Mouse (Mus musculus) testis, adult 2 months (tissue): ENCODE data around the gene Cachd1. TPM values are rescaled to one million over a fixed set of nuclear protein-coding genes. Genes with fewer than 3 reads are reported as not detected.

ENCODE experiments used
- H3K27ac ChIP-seq: fragments of 200-500 bp; 2 replicates; pipeline ENCODE4 v1.5.1; 2012; ENCODE audit warnings: low read depth, low read length; ENCODE audit not compliant: control insufficient read depth, insufficient read depth
- H3K27me3 ChIP-seq: fragments of 200-500 bp; 2 replicates; pipeline ENCODE4 v1.6.1; 2012; ENCODE audit warnings: mild to moderate bottlenecking, low read length, moderate library complexity; ENCODE audit not compliant: control insufficient read depth, insufficient read depth
- H3K36me3 ChIP-seq: fragments of 200-500 bp; 2 replicates; pipeline ENCODE4 v1.6.1; 2012; ENCODE audit warnings: mild to moderate bottlenecking, low read length; ENCODE audit not compliant: control insufficient read depth, insufficient read depth
- H3K4me1 ChIP-seq: fragments of 200-500 bp; 2 replicates; pipeline ENCODE4 v1.6.1; 2012; ENCODE audit warnings: low read length; ENCODE audit not compliant: control insufficient read depth, insufficient read depth
- H3K4me3 ChIP-seq: fragments of 200-500 bp; 2 replicates; pipeline ENCODE4 v1.5.1; 2012; ENCODE audit warnings: low read depth, mild to moderate bottlenecking, low read length, moderate library complexity, mixed read lengths; ENCODE audit not compliant: control insufficient read depth
- CTCF ChIP-seq: fragments of 200-500 bp; IDR thresholded peaks from 2 replicates; pipeline ENCODE4 v1.5.1; 2012; ENCODE audit warnings: low read depth, mild to moderate bottlenecking, inconsistent platforms, low read length, moderate library complexity; ENCODE audit not compliant: control insufficient read depth, insufficient read depth, insufficient replicate concordance
- POLR2A ChIP-seq: fragments of 200-500 bp; IDR thresholded peaks from 2 replicates; pipeline ENCODE4 v1.6.1; 2012; ENCODE audit warnings: low read depth, mild to moderate bottlenecking, inconsistent platforms, low read length, moderate library complexity; ENCODE audit not compliant: control insufficient read depth
- polyA plus RNA-seq: library from polyadenylated mRNA; depleted of rRNA; stranded (reverse); fragments of >200 nt; gene quantifications from 2 replicates; pipeline ENCODE4 v1.2.3, GENCODE M21; 2012

Cachd1 gene
- polyA plus RNA-seq, 1 experiment = 10.0 TPM

- H3K36me3 ChIP-seq = no peaks in the 10 kb centered on the region
- no peak overlapping the region for H3K4me3 ChIP-seq
- H3K27ac ChIP-seq = no peak overlapping the region
- H3K4me1 ChIP-seq = no peaks in the 10 kb centered on the region
- H3K27me3 ChIP-seq = no peaks in the 10 kb centered on the region
- no peak for TF ChIP-seq POLR2A
- no peak for TF ChIP-seq CTCF
These were observed 150.1 kb downstream of the Cachd1 start for GRCm38 (mm10) chr4:100926608-100927007.

GRCm38 (mm10) chr4:100927059-100927458, 150.6 kb downstream of the Cachd1 start:
- Histone ChIP-seq H3K27me3 (no peaks in the 10 kb centered on the region), H3K4me3 (no peak overlapping the region), H3K36me3 (no peaks in the 10 kb centered on the region), H3K27ac (no peak overlapping the region), H3K4me1 (no peaks in the 10 kb centered on the region)
- TF ChIP-seq POLR2A (no peak), CTCF (no peak)

- Histone ChIP-seq H3K27me3 (no peaks in the 10 kb centered on the region), H3K4me1 (no peaks in the 10 kb centered on the region), H3K36me3 (no peaks in the 10 kb centered on the region), H3K4me3 (no peak overlapping the region), H3K27ac (no peak overlapping the region)
- TF ChIP-seq POLR2A (no peak), CTCF (no peak)
These were observed 167.2 kb downstream of the Cachd1 start for GRCm38 (mm10) chr4:100943689-100944088.

- H3K27me3 ChIP-seq = no peaks in the 10 kb centered on the region
- no peak overlapping the region for H3K4me3 ChIP-seq
- no peaks in the 10 kb centered on the region for H3K4me1 ChIP-seq
- no peak overlapping the region for H3K27ac ChIP-seq
- H3K36me3 ChIP-seq = no peaks in the 10 kb centered on the region
- no peak for TF ChIP-seq POLR2A
These were observed 167.8 kb downstream of the Cachd1 start for GRCm38 (mm10) chr4:100944276-100944675.

GRCm38 (mm10) chr4:100945171-100945899, 168.9 kb downstream of the Cachd1 start:
- no peak overlapping the region for H3K27ac ChIP-seq
- TF ChIP-seq POLR2A = no peak
- no peak for TF ChIP-seq CTCF
- no peak overlapping the region for H3K4me3 ChIP-seq
- H3K36me3 ChIP-seq = no peaks in the 10 kb centered on the region
- no peaks in the 10 kb centered on the region for H3K4me1 ChIP-seq
- H3K27me3 ChIP-seq = no peaks in the 10 kb centered on the region

GRCm38 (mm10) chr4:100948494-100949425, 172.3 kb downstream of the Cachd1 start:
- H3K36me3 ChIP-seq = no peaks in the 10 kb centered on the region

GRCm38 (mm10) chr4:100950316-100950715, 173.8 kb downstream of the Cachd1 start:
- Histone ChIP-seq H3K4me3 (no peak overlapping the region), H3K27ac (no peak overlapping the region), H3K4me1 (no peaks in the 10 kb centered on the region), H3K27me3 (no peaks in the 10 kb centered on the region), H3K36me3 (no peaks in the 10 kb centered on the region)
- TF ChIP-seq POLR2A (no peak), CTCF (no peak)

More at GRCm38 (mm10) chr4:100948494-100949425, 172.3 kb downstream of the Cachd1 start:
- Histone ChIP-seq H3K27me3 (no peaks in the 10 kb centered on the region), H3K27ac (no peak overlapping the region), H3K4me1 (no peaks in the 10 kb centered on the region), H3K4me3 (no peak overlapping the region)
- no peak for TF ChIP-seq POLR2A
- TF ChIP-seq CTCF = no peak
